Mouse (Mus musculus) lung, postnatal 0 days (tissue): ENCODE measurements around the gene Nipal4. TPM values are rescaled to one million over a fixed set of nuclear protein-coding genes. Genes with fewer than 3 reads are reported as not detected.

Source experiments
- ATAC-seq: fragments of 200-750 bp; cut with Nextera tagmentation; 2 replicates; pipeline ENCODE4 v1.8.0; 2017; ENCODE audit warnings: moderate library complexity
- DNase-seq: peaks from one replicate; pipeline ENCODE4 v3.0.0-alpha.2; 2016; ENCODE audit warnings: low spot score
- H3K27ac ChIP-seq: fragments of 300-500 bp; sonication (generic); 2 replicates; pipeline ENCODE4 v1.5.1; 2014; ENCODE audit warnings: antibody characterized with exemption, mild to moderate bottlenecking, low read length, mixed read lengths
- H3K27me3 ChIP-seq: fragments of 300-500 bp; sonication (generic); replicated peaks from 2 replicates; pipeline ENCODE4 v1.6.1; 2014; ENCODE audit warnings: low read length, mixed read lengths; ENCODE audit not compliant: insufficient read depth
- H3K36me3 ChIP-seq: fragments of 300-500 bp; sonication (generic); 2 replicates; pipeline ENCODE4 v1.6.1; 2014; ENCODE audit warnings: low read length, mixed read lengths; ENCODE audit not compliant: insufficient read depth
- H3K4me1 ChIP-seq: fragments of 300-500 bp; sonication (generic); 2 replicates; pipeline ENCODE4 v1.6.1; 2014; ENCODE audit warnings: antibody characterized with exemption, low read depth, low read length, mixed read lengths; ENCODE audit not compliant: insufficient read depth
- H3K4me2 ChIP-seq: fragments of 300-500 bp; sonication (generic); replicated peaks from 2 replicates; pipeline ENCODE4 v1.6.1; 2014; ENCODE audit warnings: low read depth, mild to moderate bottlenecking, low read length, moderate library complexity, mixed read lengths
- H3K4me3 ChIP-seq: fragments of 300-500 bp; sonication (generic); 2 replicates; pipeline ENCODE4 v1.5.1; 2014; ENCODE audit warnings: low read depth, low read length
- H3K9ac ChIP-seq: fragments of 300-500 bp; sonication (generic); replicated peaks from 2 replicates; pipeline ENCODE4 v1.6.1; 2014; ENCODE audit warnings: low read depth, mild to moderate bottlenecking
- H3K9me3 ChIP-seq: fragments of 300-500 bp; sonication (generic); 2 replicates; pipeline ENCODE4 v1.6.1; 2016; ENCODE audit warnings: low read length, mixed read lengths
- CTCF ChIP-seq: IDR thresholded peaks from 2 replicates; pipeline ENCODE4 v1.5.1; 2016; ENCODE audit warnings: antibody characterized with exemption, mild to moderate bottlenecking
- EP300 ChIP-seq: IDR thresholded peaks from 2 replicates; pipeline ENCODE4 v1.6.1; 2016; ENCODE audit warnings: antibody characterized with exemption, mild to moderate bottlenecking, control low read depth
- WGBS: fragments of 180-500 bp; shearing (Covaris S2); extraction: QIAGEN DNeasy Blood & Tissue Kit; methylation state at CpG from one replicate; pipeline ENCODE4 v1.1.7; 2014; 5-methylcytosine and 5-hydroxymethylcytosine counted together
- microRNA-seq: library from miRNA; unstranded; fragments of <30 nt; microRNA quantifications from one replicate; pipeline ENCODE4, GENCODE M21; 2016
- polyA plus RNA-seq: library from polyadenylated mRNA; unstranded; fragments of >200 nt; fragmentation: Nextera tagmentation; extraction: Ambion mirVana; gene quantifications from 2 replicates; pipeline ENCODE4 v1.2.1, GENCODE M21; 2015

Gene Nipal4
- polyA plus RNA-seq, 1 experiment from 2014 or later, result 0.41 TPM

DNA sequence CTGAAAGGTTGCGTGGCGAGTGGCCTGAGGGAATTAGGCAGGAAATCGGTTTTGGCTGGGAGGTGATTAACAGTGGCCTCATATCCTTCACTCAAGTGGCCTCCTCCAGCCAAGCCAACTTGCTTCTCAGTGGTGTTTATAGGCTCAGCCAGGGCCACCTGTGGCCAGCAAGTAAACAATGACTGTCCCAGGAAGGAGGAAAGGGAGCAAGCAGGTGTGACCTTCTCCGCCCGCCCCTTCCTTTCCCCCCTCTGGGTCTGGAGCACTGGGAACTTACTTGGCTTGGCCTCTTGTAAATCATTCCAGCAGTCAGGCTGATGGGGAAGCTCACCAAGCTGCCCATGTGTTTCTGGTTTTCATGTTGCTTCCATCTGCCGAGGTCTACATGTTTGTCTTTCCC lies 64.2 kb downstream of the Nipal4 start:
- H3K4me3 ChIP-seq, result no peak overlapping the region
- DNase-seq, result no peak
- 62% methylated on average over 6 of the region's 6 CpGs for WGBS
- no peak overlapping the region for H3K9ac ChIP-seq
- no peak for TF ChIP-seq EP300
- no peak for TF ChIP-seq CTCF
- H3K36me3 ChIP-seq, result 0 out of 2 replicates have a peak, but pooled peaks cover 10% of the 10 kb centered on the region
- no peaks in the 10 kb centered on the region for H3K27me3 ChIP-seq
- no peak for ATAC-seq
- H3K4me2 ChIP-seq, result no peak overlapping the region
- H3K9me3 ChIP-seq, result no peaks in the 10 kb centered on the region
- no peaks in the 10 kb centered on the region for H3K4me1 ChIP-seq
- H3K27ac ChIP-seq, result no peak overlapping the region

Small RNAs within 50 kb of the gene (microRNA-seq; reads per million reads assigned to microRNA genes)
- not detected for gene Mir7239
- not detected for gene Mir8100

Other genes starting within 250 kb of the Nipal4 start
- 3.0 and 3.2 TPM in 2 replicates for gene Lsm11, start 221.6 kb downstream of the Nipal4 start, polyA plus RNA-seq
- 6.0 and 6.9 TPM in 2 replicates for gene Thg1l, start 211.0 kb downstream of the Nipal4 start, polyA plus RNA-seq
- gene Sox30, start 186.2 kb downstream of the Nipal4 start, polyA plus RNA-seq, result 0.11 and 0.23 TPM in 2 replicates
- gene Gm12166, start 114.2 kb downstream of the Nipal4 start, polyA plus RNA-seq, result 8.0 and 8.3 TPM in 2 replicates
- gene Adam19, start 110.5 kb downstream of the Nipal4 start, polyA plus RNA-seq, result 11.4 and 12.4 TPM in 2 replicates
- gene Fndc9, start 69.0 kb upstream of the Nipal4 start, polyA plus RNA-seq, result not detected in 2 replicates
- gene Cyfip2, start 146.4 kb upstream of the Nipal4 start, polyA plus RNA-seq, result 3.4 and 4.2 TPM in 2 replicates
- 0.13 and 0.15 TPM in 2 replicates for gene Itk, start 223.0 kb upstream of the Nipal4 start, polyA plus RNA-seq
- not detected in 2 replicates for gene Fam71b, start 230.1 kb upstream of the Nipal4 start, polyA plus RNA-seq